Mouse (Mus musculus): Measurements from ENCODE around the gene Cog7. TPM values are rescaled to one million over a fixed set of nuclear protein-coding genes. Genes with fewer than 3 reads are reported as not detected.

Cog7 gene
- polyA plus RNA-seq, 1 experiment = 14.1 TPM

DNA sequence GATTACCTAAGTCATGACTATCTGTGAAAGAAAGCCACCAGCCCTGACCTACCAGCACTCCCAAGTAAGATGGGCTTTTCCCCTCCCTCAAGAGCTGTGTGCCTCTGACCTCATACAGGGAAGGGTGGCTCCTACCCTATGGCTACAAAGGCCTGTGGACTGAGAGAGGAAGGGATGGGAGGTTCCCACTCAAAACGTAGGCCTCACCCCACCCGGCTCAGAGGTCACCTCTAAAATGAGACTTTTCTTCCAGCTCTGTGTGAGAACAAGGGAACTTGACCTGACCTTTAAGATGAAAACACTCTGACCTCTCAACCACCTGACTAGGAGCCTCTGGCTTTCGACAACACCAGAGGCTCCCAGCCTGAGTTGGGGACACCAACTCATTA lies 18.9 kb downstream of the Cog7 start:
- Histone ChIP-seq H3K4me1 (replicated peaks; ENCODE audit: control insufficient read depth, insufficient read depth, low read length) (no peaks in the 10 kb centered on the region), H3K27ac (ENCODE audit: control insufficient read depth, insufficient read depth, low read length) (no peak overlapping the region), H3K36me3 (ENCODE audit: control insufficient read depth, insufficient read depth, low read length) (no peaks in the 10 kb centered on the region), H3K27me3 (ENCODE audit: control insufficient read depth, insufficient read depth, low read length) (no peaks in the 10 kb centered on the region), H3K4me3 (ENCODE audit: control insufficient read depth, insufficient read depth, low read length) (no peak overlapping the region)
- WGBS = 86% methylated on average over 3 of the region's 3 CpGs
- no peak for DNase-seq
- TF ChIP-seq POLR2A (IDR thresholded peaks at IDR 0.05; ENCODE audit: control insufficient read depth, extremely low read depth, insufficient read depth, low read length, poor library complexity) (no peak), CTCF (IDR thresholded peaks at IDR 0.05; ENCODE audit: borderline replicate concordance, control insufficient read depth, extremely low read depth, insufficient read depth, low read length, poor library complexity) (no peak)

GRCm38 (mm10) chr7:121961913-121962570 lies 19.5 kb downstream of the Cog7 start:
- Histone ChIP-seq H3K36me3 (ENCODE audit: control insufficient read depth, insufficient read depth, low read length) (no peaks in the 10 kb centered on the region), H3K27me3 (ENCODE audit: control insufficient read depth, insufficient read depth, low read length) (no peaks in the 10 kb centered on the region), H3K27ac (ENCODE audit: control insufficient read depth, insufficient read depth, low read length) (no peak overlapping the region), H3K4me1 (replicated peaks; ENCODE audit: control insufficient read depth, insufficient read depth, low read length) (no peaks in the 10 kb centered on the region), H3K4me3 (ENCODE audit: control insufficient read depth, insufficient read depth, low read length) (no peak overlapping the region)
- 68% methylated on average over 7 of the region's 7 CpGs for WGBS
- TF ChIP-seq POLR2A (IDR thresholded peaks at IDR 0.05; ENCODE audit: control insufficient read depth, extremely low read depth, insufficient read depth, low read length, poor library complexity) (no peak), CTCF (IDR thresholded peaks at IDR 0.05; ENCODE audit: borderline replicate concordance, control insufficient read depth, extremely low read depth, insufficient read depth, low read length, poor library complexity) (no peak)
- no peak for DNase-seq

DNA sequence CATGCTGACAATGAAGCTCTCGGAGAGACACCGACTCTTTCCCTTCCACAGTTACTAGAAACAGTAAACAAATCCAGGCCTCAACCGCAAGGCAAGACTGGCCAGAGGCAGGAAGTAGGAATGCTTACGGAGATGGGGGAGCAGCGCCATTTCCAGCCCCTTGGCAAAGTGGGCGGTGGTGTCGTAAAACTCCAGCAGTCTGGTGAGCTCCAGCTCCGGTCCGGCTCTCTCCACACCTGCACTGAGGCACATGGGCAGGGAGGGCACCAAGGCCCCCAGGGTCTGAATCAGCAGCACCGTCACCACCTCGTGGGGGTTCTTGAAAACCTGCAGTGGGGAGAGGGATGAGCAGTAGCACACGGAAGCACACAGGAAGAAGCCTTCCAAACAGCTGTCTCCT lies 25.7 kb downstream of the Cog7 start:
- no peak overlapping the region for H3K27ac ChIP-seq (ENCODE audit: control insufficient read depth, insufficient read depth, low read length)
- no peaks in the 10 kb centered on the region for H3K4me1 ChIP-seq (replicated peaks; ENCODE audit: control insufficient read depth, insufficient read depth, low read length)
- no peak for DNase-seq
- no peak overlapping the region for H3K4me3 ChIP-seq (ENCODE audit: control insufficient read depth, insufficient read depth, low read length)
- whole genome bisulfite sequencing = 95% methylated on average over 12 of the region's 12 CpGs
- TF ChIP-seq CTCF (IDR thresholded peaks at IDR 0.05; ENCODE audit: borderline replicate concordance, control insufficient read depth, extremely low read depth, insufficient read depth, low read length, poor library complexity) (no peak), POLR2A (IDR thresholded peaks at IDR 0.05; ENCODE audit: control insufficient read depth, extremely low read depth, insufficient read depth, low read length, poor library complexity) (no peak)
- no peaks in the 10 kb centered on the region for H3K27me3 ChIP-seq (ENCODE audit: control insufficient read depth, insufficient read depth, low read length)
- no peaks in the 10 kb centered on the region for H3K36me3 ChIP-seq (ENCODE audit: control insufficient read depth, insufficient read depth, low read length)

GRCm38 (mm10) chr7:121954891-121955669 lies 26.4 kb downstream of the Cog7 start:
- DNase-seq = no peak
- WGBS = 92% methylated on average over 11 of the region's 11 CpGs
- H3K27ac ChIP-seq (ENCODE audit: control insufficient read depth, insufficient read depth, low read length) = no peak overlapping the region
- H3K4me3 ChIP-seq (ENCODE audit: control insufficient read depth, insufficient read depth, low read length) = no peak overlapping the region
- no peaks in the 10 kb centered on the region for H3K36me3 ChIP-seq (ENCODE audit: control insufficient read depth, insufficient read depth, low read length)
- no peaks in the 10 kb centered on the region for H3K4me1 ChIP-seq (replicated peaks; ENCODE audit: control insufficient read depth, insufficient read depth, low read length)
- no peaks in the 10 kb centered on the region for H3K27me3 ChIP-seq (ENCODE audit: control insufficient read depth, insufficient read depth, low read length)
- no peak for TF ChIP-seq POLR2A (IDR thresholded peaks at IDR 0.05; ENCODE audit: control insufficient read depth, extremely low read depth, insufficient read depth, low read length, poor library complexity)
- TF ChIP-seq CTCF (IDR thresholded peaks at IDR 0.05; ENCODE audit: borderline replicate concordance, control insufficient read depth, extremely low read depth, insufficient read depth, low read length, poor library complexity) = no peak

DNA sequence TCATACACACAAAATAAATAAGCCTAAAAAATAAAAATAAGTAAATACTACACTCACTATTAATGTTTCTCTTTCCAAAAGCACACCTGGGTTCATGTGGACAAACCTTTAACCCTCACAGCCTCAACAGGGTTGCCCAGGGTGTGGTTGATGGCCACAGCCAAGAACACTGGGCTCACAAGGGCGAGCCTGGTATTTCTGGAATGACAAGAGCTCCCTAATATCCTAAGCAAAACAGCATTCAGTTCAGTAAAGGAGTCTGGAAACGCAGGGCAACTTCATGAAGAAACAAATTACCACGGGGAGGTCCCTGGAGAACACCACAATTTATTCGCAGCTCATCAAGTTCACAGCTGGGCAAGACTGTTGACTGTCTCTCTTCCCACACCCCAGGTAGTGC lies 34.0 kb downstream of the Cog7 start:
- WGBS = 89% methylated on average over 4 of the region's 4 CpGs

DNA sequence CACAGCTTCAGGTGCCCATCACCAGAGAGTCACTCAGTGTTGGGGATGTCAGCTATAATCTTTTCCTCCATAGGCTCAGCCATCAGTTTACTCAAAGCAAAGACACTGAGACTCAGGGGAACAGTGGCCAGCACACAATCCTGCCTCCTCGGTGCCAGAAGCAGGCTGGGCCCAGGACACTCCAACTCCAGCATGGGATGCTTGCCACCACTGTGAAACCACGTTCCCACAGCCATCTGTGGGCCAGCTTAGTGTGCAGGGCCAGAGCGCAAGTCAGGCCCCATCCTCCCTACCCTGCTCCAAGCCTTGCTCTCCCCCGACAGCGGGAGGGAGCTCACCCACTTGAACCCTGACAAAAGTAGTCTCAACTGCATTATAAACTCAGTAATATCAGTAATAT lies 35.3 kb downstream of the Cog7 start:
- H3K4me1 ChIP-seq (replicated peaks; ENCODE audit: control insufficient read depth, insufficient read depth, low read length) = no peaks in the 10 kb centered on the region
- WGBS = 92% methylated on average over 5 of the region's 5 CpGs
- no peaks in the 10 kb centered on the region for H3K36me3 ChIP-seq (ENCODE audit: control insufficient read depth, insufficient read depth, low read length)
- H3K27ac ChIP-seq (ENCODE audit: control insufficient read depth, insufficient read depth, low read length) = no peak overlapping the region
- H3K27me3 ChIP-seq (ENCODE audit: control insufficient read depth, insufficient read depth, low read length) = no peaks in the 10 kb centered on the region
- H3K4me3 ChIP-seq (ENCODE audit: control insufficient read depth, insufficient read depth, low read length) = no peak overlapping the region
- DNase-seq = no peak
- TF ChIP-seq POLR2A (IDR thresholded peaks at IDR 0.05; ENCODE audit: control insufficient read depth, extremely low read depth, insufficient read depth, low read length, poor library complexity) = no peak
- TF ChIP-seq CTCF (IDR thresholded peaks at IDR 0.05; ENCODE audit: borderline replicate concordance, control insufficient read depth, extremely low read depth, insufficient read depth, low read length, poor library complexity) = no peak

More for the DNA sequence above, 34.0 kb downstream of the Cog7 start:
- no peaks in the 10 kb centered on the region for H3K27me3 ChIP-seq (ENCODE audit: control insufficient read depth, insufficient read depth, low read length)
- no peak for DNase-seq
- no peak overlapping the region for H3K4me3 ChIP-seq (ENCODE audit: control insufficient read depth, insufficient read depth, low read length)
- TF ChIP-seq POLR2A (IDR thresholded peaks at IDR 0.05; ENCODE audit: control insufficient read depth, extremely low read depth, insufficient read depth, low read length, poor library complexity) (no peak), CTCF (IDR thresholded peaks at IDR 0.05; ENCODE audit: borderline replicate concordance, control insufficient read depth, extremely low read depth, insufficient read depth, low read length, poor library complexity) (no peak)
- H3K27ac ChIP-seq (ENCODE audit: control insufficient read depth, insufficient read depth, low read length) = no peak overlapping the region
- no peaks in the 10 kb centered on the region for H3K4me1 ChIP-seq (replicated peaks; ENCODE audit: control insufficient read depth, insufficient read depth, low read length)
- H3K36me3 ChIP-seq (ENCODE audit: control insufficient read depth, insufficient read depth, low read length) = no peaks in the 10 kb centered on the region

Data from thymus, adult 2 months (tissue).